ENCODE assay signal across 26 mouse cellular contexts in the genomic region with DNA sequence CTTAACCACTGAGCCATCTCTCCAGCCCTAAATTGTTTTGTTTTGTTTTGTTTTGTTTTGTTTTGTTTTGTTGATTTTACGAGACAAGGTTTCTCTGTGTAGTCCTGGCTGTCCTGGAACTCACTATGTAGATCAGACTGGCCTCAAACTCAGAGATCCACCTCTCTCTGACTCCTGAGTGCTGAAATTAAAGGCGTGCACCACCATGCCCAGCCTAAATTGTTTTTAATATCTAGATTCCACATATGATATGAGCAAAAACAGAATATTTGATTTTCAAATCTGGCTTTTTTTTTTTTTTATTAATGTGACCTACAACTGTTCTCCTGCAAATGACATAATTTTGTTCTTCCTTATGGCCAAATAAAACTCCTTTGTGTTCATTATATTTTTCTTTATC.
"Had no signal": no experiment of that assay in that cellular context is flagged by ENCODE, and none has a peak within 500 bp of the region (broad histone marks: within the 10 kb centered on the region; RNA-seq: fewer than 3 reads in every experiment).

No protein-coding gene starts in this region.

- H3K27me3 ChIP-seq: embryonic facial prominence, embryonic 12.5 days; embryonic facial prominence, embryonic 13.5 days; embryonic facial prominence, embryonic 15.5 days; forebrain, embryonic 12.5 days; forebrain, embryonic 13.5 days; forebrain, embryonic 15.5 days had no signal

- H3K4me3 ChIP-seq: embryonic facial prominence, embryonic 10.5 days; embryonic facial prominence, embryonic 12.5 days; embryonic facial prominence, embryonic 13.5 days; embryonic facial prominence, embryonic 15.5 days; erythroblast, embryonic 14.5 days; forebrain, embryonic 10.5 days; forebrain, embryonic 12.5 days; forebrain, embryonic 13.5 days; forebrain, embryonic 15.5 days; gastrocnemius, adult 2 months; heart, embryonic 10.5 days had no signal

- H3K9ac ChIP-seq: embryonic facial prominence, embryonic 12.5 days; embryonic facial prominence, embryonic 13.5 days; embryonic facial prominence, embryonic 15.5 days; forebrain, embryonic 12.5 days; forebrain, embryonic 13.5 days; forebrain, embryonic 15.5 days; forebrain, postnatal 0 days had no signal

- DNase-seq: cerebellum, adult 9-10 months; cerebellum, adult 9-11 months; cerebellum, postnatal 10 days; cerebellum, postnatal 14 days; cerebellum, postnatal 25 days; cerebellum, postnatal 36 days; embryo, embryonic 11 days; forebrain, postnatal 0 days; gastrocnemius, adult 2 months; gastrocnemius, postnatal 10 days; gastrocnemius, postnatal 14 days; gastrocnemius, postnatal 25 days; heart, adult 18-20 months had no signal

- H3K4me1 ChIP-seq: embryonic facial prominence, embryonic 12.5 days; embryonic facial prominence, embryonic 15.5 days; heart, embryonic 10.5 days had no signal

- H3K9me3 ChIP-seq: embryonic facial prominence, embryonic 10.5 days; embryonic facial prominence, embryonic 12.5 days; embryonic facial prominence, embryonic 13.5 days; embryonic facial prominence, embryonic 15.5 days; forebrain, embryonic 10.5 days; forebrain, embryonic 12.5 days; forebrain, embryonic 13.5 days; forebrain, embryonic 15.5 days; heart, embryonic 10.5 days had no signal

- H3K36me3 ChIP-seq: embryonic facial prominence, embryonic 10.5 days; embryonic facial prominence, embryonic 12.5 days; embryonic facial prominence, embryonic 13.5 days; embryonic facial prominence, embryonic 15.5 days; forebrain, embryonic 10.5 days; forebrain, embryonic 12.5 days; forebrain, embryonic 15.5 days; heart, embryonic 10.5 days had no signal

- ATAC-seq: forebrain, embryonic 13.5 days; forebrain, embryonic 14.5 days; forebrain, embryonic 15.5 days; forebrain, embryonic 16.5 days; forebrain, postnatal 0 days had no signal

- H3K4me2 ChIP-seq: embryonic facial prominence, embryonic 12.5 days; embryonic facial prominence, embryonic 13.5 days; embryonic facial prominence, embryonic 15.5 days; forebrain, embryonic 12.5 days; forebrain, embryonic 13.5 days; forebrain, embryonic 15.5 days; heart, embryonic 11.5 days had no signal

- H3K27ac ChIP-seq: embryonic facial prominence, embryonic 10.5 days; embryonic facial prominence, embryonic 12.5 days; embryonic facial prominence, embryonic 13.5 days; embryonic facial prominence, embryonic 15.5 days; forebrain, embryonic 10.5 days; forebrain, embryonic 12.5 days; forebrain, embryonic 13.5 days; forebrain, embryonic 15.5 days; gastrocnemius, adult 2 months; heart, embryonic 10.5 days had no signal
